Mouse (Mus musculus) CD4-positive, CD25-positive, alpha-beta regulatory T cell, adult 2 months (primary cell): ENCODE results near the gene Mllt6.
"Not testable (repeated sequence)": the region's sequence is repeated elsewhere in the genome, so short reads cannot be mapped to it uniquely, and the experiment has no call there.

Source experiments
- DNase-seq: peaks from one replicate; pipeline ENCODE4 v3.0.0-alpha.2; 2012; ENCODE audit warnings: low read depth, low spot score

Mllt6 gene

GRCm38 (mm10) chr11:97662893-97663527 is at the start of gene Mllt6:
Gene Mllt6, plus strand, starts transcription at chr11:97663414.
- DNase-seq = peak; percentile 84

GRCm38 (mm10) chr11:97615276-97615675 is 47.9 kb upstream of the Mllt6 start:
- DNase-seq = no peak

GRCm38 (mm10) chr11:97618368-97618767 is 44.8 kb upstream of the Mllt6 start:
- DNase-seq = no peak

DNA sequence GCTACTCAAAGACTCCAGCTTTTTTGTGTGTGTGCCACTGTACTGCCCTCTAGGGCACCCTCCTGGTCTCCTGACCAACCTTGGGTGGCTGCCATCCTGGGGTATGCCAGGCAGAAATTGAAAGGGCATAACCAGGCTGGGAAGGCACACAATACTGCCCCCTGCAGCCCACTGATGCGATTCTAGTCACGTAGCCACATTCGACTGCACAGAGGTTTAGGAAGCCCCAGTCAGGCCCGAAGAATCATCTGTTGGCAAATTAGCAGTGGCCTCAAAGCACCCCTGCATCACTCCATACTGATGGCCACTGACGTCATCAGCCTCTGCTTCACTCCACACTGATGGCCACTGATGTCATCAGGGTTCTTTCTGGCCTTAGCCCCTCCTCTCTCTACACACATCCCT is 43.8 kb upstream of the Mllt6 start:
- DNase-seq = peak; percentile 23

- DNase-seq = peak; percentile 80
These were observed 40.8 kb upstream of the Mllt6 start for GRCm38 (mm10) chr11:97622440-97622839.

GRCm38 (mm10) chr11:97623166-97623565 is 40.0 kb upstream of the Mllt6 start:
- no peak for DNase-seq

DNA sequence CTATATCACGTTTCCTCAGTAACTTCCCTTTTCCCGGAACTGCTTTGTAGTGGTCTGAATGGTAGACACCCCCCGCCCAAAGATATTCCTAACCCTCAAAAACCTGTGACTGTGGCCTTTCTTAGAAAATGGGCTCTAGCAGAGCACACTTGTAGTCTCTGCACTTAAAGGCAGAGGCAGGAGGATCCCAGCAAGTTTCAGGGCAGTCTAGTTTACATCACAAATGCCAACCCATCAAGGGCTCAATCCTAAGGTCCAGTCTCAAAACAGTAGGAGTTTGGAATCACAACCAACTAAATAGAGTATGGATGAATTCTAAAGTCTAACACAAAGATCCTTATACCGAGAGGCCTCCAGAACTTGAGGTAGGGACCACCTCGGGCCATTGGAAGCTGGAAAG is 37.7 kb upstream of the Mllt6 start:
- DNase-seq = no peak

GRCm38 (mm10) chr11:97626431-97626830 is 36.8 kb upstream of the Mllt6 start:
- no peak for DNase-seq

GRCm38 (mm10) chr11:97626850-97627249 is 36.4 kb upstream of the Mllt6 start:
- DNase-seq = no peak

DNA sequence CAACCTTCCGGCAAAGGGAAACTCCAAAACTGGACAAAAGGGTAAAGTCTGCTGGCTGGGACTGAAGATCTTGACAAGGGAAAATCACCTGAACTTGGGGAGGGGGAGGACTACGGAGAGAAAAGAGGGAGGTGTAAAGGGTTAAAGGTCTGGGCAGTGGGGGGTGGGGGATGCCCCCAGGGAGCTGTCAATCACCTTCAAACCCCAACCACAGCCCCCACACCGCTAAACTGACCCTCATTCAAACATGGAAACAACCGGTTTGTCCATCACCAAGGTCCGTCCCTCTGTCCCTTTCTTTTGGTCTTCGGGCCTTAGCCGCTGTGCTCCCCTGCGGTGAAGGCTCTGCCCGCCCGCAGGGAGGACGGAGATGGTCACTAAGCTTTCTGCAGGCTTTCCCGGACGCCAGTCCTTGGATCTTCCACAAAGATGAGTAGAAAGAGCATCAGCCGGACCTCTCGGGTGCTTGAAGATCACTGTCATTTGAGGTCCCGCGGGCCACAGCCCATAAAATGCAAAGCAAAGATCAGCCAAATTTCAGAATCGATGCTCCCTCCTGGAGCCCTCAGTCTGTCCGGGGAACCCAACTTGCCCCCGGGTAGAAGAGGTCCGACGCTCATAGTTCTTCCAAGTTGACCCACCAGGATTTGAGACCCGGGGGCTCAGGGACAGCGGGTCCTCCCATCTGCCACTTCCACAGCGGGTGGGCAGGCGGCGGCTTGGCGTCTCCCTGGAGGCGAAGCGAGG is 35.5 kb upstream of the Mllt6 start:
- no peak for DNase-seq

DNA sequence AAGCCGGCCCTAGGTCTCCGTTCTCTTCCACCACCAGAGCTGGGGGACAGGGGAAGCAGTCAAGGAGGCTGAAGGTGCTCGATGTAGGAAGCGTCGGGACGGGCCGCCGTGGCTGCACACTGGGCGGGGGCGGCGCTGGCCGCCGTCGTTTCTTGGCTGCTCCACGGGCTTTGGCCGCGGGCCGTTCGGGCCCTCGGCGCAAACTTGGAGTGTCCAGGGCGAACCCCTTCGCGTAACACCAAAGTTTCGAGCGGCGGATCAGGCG is 35.0 kb upstream of the Mllt6 start:
- DNase-seq = no peak

- peak; percentile 53 for DNase-seq
These were observed 34.4 kb upstream of the Mllt6 start for GRCm38 (mm10) chr11:97628568-97629518.

DNA sequence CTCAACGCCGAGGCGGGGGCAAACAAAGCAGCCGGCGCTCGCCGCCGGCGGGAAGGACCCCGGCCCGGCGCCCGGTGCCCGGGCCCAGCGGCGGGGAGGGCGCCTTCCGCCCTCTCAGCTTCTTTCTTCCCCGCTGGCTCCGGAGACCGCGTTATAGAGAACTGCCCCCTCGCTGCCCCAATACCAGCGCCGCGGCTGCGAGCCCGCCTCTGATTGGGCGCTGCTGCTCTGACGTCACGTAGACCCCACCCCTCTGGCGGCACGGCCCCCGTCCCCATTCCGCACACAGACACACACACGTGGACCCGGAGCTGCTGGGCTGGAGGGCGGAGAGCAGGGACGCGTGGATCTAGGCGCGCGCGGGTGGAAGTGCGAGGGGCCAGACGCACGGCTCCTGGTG is 33.6 kb upstream of the Mllt6 start, which contains the start of gene Epop:
Epop (minus strand) TSS at position 127 of the 400 bp plus-strand sequence.
- DNase-seq = peak; percentile 91

GRCm38 (mm10) chr11:97631046-97631445 is 32.2 kb upstream of the Mllt6 start:
- DNase-seq = no peak

GRCm38 (mm10) chr11:97631500-97631899 is 31.7 kb upstream of the Mllt6 start:
- DNase-seq = no peak

GRCm38 (mm10) chr11:97631938-97632337 is 31.3 kb upstream of the Mllt6 start:
- DNase-seq = peak; percentile 92

GRCm38 (mm10) chr11:97632440-97632839 is 30.8 kb upstream of the Mllt6 start:
- DNase-seq = not testable (repeated sequence)

GRCm38 (mm10) chr11:97635468-97636019 is 27.7 kb upstream of the Mllt6 start:
- no peak for DNase-seq

DNA sequence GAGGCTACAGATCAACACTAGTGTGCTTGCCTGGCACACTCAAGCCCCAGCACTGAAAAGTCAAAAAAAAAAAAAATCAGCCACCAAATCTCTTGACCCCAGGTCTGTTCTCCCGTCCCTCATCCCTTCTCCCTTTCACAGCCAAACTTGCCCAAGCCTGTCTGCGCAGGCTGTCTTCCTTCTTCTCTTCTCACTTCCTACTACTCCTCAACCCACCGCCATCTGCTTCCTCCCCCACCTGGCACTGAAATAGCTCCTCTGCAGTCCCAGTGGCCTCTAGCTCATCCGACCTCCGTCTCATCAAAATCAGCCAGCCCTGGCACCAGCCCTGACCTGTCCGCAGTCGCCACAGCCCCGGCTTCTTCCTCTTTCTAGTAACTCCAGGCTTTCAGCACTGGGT is 21.5 kb upstream of the Mllt6 start:
- DNase-seq = no peak

DNA sequence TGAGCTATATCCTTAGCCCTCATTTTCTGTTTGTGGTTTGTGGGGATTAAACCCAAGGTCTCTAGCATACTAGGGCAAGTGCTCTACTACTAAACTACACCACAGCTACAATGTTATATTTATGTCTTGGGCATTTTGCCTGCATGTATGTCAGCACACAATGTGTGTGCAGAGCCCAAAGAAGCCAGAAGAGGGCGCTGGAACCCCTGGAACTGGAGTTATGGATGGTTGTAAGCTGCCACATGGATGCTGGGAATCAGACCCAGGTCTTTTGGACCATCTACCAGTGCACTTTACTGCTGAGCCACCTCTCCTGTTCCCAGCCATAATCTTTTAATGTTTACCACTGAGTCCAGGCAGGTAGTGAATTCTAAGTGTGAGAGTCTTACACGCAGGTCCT is 20.5 kb upstream of the Mllt6 start:
- peak; percentile 37 for DNase-seq

- DNase-seq = no peak
These were observed 19.7 kb upstream of the Mllt6 start for GRCm38 (mm10) chr11:97643380-97644055.
